Mouse (Mus musculus) layer of hippocampus, adult 11-12 months (tissue): ENCODE data around the gene Shroom3.
A peak's percentile ranks its signal among the peaks of the same experiment; 100 is the strongest.

Source experiments
- DNase-seq: peaks from one replicate; pipeline ENCODE4 v3.0.0; 2022; ENCODE audit warnings: low spot score

Shroom3 gene

DNA sequence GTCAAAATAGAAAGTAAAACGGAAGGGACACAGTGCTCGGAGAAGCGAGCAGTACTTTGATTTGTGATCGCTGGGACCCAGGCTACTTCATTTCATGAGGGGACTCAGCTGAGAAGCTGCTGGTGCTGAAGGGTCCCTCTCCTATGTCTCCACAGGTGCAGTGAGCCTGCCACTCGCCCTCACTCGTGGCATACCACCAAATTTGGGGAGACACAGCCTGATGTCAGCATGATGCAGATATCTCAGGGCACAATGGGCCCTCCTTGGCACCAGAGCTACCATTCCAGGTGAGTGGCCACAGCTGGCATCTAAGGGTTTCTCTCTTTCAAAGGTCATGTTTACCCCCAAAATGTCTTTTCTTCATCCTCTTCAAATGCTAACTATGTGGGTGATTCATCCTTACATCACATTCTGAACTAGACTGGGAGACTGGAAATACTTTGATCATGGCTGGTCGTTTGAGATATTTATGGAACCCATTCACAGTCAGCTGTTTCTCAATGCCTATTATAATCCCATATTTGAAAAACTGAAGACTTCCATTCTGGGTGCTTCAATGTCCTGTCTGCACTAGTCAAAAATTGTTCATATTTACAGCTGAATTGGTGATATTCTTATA lies 250.5 kb downstream of the Shroom3 start:
- no peak for DNase-seq

DNA sequence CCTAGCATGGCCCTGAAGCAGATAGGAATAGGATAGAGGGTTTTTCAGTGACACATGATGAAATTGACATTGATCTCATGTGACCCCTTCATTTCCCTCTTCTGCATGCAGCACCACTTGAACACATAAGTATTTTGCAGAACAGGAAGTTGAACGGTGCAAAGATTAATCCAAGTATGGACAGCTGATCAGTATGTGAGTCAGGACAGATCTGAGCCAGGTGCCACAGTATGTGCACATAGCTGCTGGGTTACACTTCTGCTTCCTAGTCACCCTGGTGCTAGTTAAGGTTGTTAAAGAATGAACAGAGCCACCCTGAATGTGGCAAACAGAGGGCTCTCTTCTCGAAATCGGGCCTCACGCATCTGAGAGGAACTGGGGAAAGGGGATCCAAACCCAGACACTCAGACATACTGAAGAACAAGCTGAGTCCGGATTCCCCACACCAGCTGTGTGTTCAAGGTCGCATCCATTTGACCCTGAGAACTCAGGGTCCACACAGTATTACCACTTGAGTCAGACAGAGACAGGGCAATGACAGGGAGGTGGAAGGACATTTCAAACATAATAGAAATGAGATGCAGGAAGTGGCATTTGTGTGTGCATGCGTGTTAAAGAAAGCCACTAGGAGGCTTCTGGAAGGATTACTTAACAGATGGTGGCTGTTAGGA lies 251.2 kb downstream of the Shroom3 start:
- no peak for DNase-seq

- no peak for DNase-seq
These were observed 252.6 kb downstream of the Shroom3 start for GRCm38 (mm10) chr5:92935883-92936282.

DNA sequence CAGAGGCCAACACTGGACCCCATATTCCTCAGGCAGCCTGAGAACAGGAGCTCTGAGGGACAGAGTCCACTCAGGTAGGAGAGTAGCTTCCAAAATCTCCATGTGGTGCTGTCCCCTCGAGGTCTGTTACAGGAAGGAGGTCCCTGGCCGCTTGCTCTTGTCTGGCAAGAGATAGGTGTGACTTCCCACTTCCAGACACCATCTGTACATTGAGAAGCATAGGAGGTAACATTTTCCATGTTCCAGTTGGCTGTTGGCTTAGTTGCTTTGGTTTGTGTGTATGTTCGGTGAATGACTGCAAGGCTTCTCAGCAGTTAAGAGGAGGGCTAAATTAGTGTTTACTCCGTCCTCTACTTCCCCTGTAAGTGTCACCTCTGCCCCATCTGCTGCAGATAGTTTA lies 254.5 kb downstream of the Shroom3 start:
- no peak for DNase-seq

DNA sequence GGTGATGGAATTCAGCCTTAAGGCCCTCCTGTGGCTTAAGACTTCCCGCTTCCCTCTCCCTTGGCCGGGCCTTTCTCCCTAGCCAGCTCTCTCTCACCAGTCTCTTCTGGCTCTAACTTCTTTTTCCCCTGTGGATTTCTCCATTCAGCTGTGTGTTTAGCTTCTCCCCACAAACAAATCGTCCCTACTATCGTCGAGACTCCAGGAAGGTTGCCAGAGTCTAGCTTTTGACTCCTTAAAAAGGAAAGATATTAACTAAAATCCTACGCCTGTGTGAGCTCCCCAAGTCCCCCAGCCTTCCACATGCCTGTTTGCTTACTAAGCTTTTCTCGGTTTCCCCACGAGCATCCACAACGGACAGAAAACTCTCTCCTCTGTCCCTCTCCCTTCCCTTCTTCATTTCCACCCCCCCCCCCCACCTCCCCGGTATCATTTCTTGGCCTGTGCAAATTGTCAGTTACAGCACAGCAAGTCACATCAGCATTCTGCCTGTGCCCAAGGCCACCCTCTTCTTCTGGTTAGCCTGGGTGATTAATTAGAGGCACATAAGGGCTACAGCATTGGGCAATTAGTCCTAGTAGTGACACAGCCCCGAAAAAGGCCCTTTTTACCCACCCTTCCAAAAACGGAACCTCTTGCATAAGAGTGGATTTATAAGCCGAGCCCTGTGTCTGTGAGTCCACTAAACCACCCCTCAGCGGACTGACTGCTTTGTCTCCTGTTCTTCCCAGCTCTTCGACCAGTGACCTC lies 256.2 kb downstream of the Shroom3 start:
- no peak for DNase-seq

- DNase-seq, result no peak
These were observed 258.9 kb downstream of the Shroom3 start for GRCm38 (mm10) chr5:92942166-92942565.

DNA sequence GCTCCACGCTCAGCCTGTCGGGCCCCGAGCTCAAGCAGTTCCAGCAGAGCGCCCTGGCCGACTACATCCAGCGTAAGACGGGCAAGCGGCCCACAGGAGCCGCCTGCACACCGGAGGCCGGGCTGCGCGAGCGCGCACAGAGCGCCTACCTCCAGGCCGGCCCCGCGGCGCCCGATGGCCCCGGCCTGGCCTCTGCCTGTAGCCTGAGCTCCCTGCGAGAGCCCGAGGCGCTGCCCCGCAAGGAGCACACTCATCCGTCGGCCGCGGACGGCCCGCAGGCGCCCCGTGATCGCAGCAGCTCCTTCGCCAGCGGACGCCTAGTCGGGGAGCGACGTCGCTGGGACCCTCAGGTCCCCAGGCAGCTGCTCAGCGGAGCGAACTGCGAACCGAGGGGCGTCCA lies 259.3 kb downstream of the Shroom3 start:
- DNase-seq, result no peak

DNA sequence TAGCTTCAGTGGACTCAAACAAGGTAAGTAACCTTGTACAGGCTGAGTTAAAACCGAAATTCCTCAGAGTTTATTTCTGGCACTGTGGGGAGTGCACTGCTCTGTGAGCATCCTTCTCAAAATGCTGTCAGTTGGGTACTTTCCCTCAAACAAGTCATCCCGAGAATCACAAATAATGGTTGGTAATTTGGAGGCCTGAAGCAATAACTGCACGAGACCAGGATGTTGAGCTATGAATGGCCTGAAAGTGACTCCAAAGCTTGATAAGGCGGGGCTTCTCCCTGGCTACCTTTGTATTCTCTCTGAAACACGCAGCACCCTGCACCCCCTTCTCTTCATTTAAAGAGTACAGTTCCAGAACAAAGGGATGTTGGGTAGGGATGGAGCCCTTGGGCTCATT lies 261.6 kb downstream of the Shroom3 start:
- no peak for DNase-seq

DNA sequence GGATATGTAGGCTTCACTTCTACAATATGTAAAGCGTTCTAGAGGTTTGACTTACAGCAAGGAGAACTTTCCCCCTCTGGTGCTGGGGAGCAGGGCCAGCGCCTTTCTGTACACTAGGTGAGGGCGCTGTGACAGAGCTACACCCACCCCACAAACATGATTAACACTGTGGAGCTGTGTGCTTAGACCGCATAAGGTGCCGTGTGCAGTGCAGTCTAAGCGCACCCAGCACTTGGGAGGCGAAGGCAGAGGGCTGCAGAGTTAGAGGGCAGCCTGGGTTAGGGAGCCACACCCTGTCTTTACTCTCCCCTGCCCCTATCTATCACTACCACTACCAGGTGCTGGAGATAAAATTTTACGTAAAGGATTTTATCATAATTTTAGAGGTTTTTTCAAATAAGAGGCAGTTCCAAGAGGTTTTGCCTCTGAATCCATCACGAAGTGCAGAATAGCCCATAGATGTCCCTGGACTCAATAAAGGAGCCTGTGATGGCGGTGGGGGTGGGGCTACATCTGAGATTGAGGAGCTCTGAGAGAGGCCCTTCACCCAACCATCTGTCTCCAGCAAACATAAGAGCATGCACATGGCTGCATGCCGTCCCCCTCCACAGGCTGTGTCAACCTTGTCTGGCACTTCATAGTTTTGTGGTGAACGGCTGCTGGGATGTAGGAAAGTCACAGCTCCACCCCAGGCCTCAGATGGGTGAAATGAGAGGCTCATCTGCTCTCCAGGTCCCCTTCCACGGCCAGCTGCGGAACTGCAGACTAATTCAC lies 265.9 kb downstream of the Shroom3 start:
- DNase-seq, result no peak

GRCm38 (mm10) chr5:92950583-92950982 lies 267.3 kb downstream of the Shroom3 start:
- DNase-seq, result no peak

GRCm38 (mm10) chr5:92951079-92951478 lies 267.8 kb downstream of the Shroom3 start:
- DNase-seq, result no peak

- DNase-seq, result no peak
These were observed 270.6 kb downstream of the Shroom3 start for GRCm38 (mm10) chr5:92953865-92954264.

DNA sequence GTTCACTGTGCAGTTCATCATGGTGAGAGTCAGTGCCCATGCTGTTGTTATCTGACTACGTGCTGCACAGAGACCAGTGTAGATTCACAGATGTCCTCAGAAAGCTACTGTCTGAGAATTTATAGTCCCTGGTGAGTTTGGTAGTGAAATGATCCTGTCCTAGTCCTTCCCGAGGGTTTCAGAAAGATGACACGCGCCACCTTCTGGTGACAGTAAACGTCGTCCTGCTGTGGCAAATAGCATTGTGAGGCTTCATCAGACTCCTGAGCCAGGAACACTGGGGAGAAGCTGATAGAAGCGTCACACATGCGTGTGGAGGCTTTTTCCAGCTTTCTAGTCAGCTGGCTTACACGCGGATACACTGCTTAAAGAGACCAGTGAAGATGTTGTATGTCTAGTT lies 271.1 kb downstream of the Shroom3 start:
- peak; percentile 86 for DNase-seq

- DNase-seq, result no peak
These were observed 271.7 kb downstream of the Shroom3 start for GRCm38 (mm10) chr5:92954827-92955475.

DNA sequence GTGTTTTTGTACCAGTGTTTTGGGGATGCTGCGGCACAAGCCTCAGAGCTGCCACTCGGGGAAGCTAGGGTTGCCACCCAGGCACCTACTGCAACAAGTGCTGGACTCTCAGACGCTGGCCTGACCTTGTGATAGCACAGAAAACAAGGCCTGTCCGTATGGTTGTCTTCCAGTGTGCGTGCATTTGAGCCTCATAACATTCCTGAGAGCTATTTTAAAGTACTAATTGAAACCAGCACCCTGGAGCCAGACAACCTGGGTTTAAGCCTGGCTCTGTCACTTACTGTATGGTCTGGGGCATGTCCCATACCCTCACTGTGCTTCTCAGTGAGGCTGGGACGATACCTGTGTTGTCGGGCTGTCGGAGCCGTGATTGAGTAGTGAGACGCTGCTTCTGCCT lies 276.1 kb downstream of the Shroom3 start:
- DNase-seq, result no peak

- DNase-seq, result no peak
These were observed 276.5 kb downstream of the Shroom3 start for GRCm38 (mm10) chr5:92959708-92960107.

GRCm38 (mm10) chr5:92961353-92961752 lies 278.1 kb downstream of the Shroom3 start:
- no peak for DNase-seq

- no peak for DNase-seq
These were observed 278.6 kb downstream of the Shroom3 start for GRCm38 (mm10) chr5:92961770-92962231.

- no peak for DNase-seq
These were observed 281.5 kb downstream of the Shroom3 start for GRCm38 (mm10) chr5:92964691-92965090.

GRCm38 (mm10) chr5:92967143-92967542 lies 283.9 kb downstream of the Shroom3 start:
- DNase-seq, result no peak

GRCm38 (mm10) chr5:92967906-92968305 lies 284.7 kb downstream of the Shroom3 start:
- DNase-seq, result no peak

DNA sequence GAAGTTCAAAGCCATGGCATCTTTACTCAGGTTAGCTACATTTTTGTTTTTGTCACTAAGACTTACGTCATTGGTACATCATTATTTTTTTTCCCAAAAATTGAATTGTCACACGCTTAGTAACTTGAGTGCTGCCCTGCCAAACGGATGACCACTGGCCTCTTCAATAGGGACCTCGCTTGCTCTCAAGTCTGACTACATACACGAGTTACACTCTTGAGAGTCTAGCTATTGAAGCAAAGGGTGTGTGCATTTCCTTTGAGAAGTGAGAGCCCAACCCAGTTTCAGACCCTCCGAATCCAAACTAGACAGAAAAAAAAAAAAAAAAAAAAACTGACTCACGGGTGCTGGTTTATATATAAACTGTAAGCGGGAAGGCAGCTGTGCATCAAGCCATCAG lies 286.2 kb downstream of the Shroom3 start:
- DNase-seq, result no peak
